Mouse (Mus musculus): ENCODE data around the gene Vezf1. TPM values are rescaled to one million over a fixed set of nuclear protein-coding genes. Genes with fewer than 3 reads are reported as not detected.
A peak's percentile ranks its signal among the peaks of the same experiment; 100 is the strongest.

Gene Vezf1
- total RNA-seq, 2 experiments from 2014 or later = 22.0 to 22.7 TPM

DNA sequence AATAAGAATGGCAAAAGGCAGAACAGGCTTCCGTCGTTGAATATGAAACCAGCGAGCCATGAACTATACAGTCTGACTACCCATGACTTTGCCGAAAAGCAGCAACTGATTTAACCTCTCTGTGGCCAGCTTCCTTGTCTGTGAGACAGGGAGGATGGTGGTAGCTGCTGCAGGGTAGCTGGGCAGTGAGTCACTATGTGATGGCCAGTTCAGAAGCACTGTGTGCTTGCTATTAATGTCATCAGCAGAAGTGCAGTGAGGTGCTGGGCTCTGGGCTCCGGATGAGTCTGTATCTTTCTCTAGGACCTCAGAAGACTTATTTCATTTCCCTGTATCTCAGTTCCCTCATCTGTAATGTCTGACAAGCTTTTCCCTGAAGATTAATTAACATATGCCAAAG, 22.2 kb downstream of the Vezf1 start:
- no peak for TF ChIP-seq CTCF (conservative IDR thresholded peaks at IDR 0.05)
- no peak overlapping the region for H3K4me3 ChIP-seq
- no peak overlapping the region for H3K27ac ChIP-seq
- DNase-seq (ENCODE audit: low spot score in 2 of 2) = no peak

DNA sequence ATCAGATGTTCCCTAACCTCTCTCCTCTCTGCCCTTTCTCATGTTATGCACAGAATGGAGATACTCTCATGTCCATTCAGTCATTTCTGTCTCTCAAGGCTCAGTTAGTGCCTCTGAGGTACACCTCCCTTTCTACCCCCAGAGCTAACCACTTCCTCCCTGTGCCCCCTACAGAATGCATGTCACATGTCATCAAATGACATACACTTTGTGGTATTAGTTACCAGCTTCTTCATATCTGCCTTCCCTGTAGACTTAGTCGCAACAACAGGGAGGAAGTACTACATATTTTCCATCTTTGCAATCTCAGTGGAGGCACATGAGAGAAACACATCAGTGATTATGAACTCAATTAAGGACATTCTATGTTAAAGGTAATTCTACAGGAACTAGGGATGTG, 23.9 kb downstream of the Vezf1 start:
- Histone ChIP-seq H3K27ac (no peak overlapping the region), H3K4me3 (no peak overlapping the region)
- no peak for DNase-seq (ENCODE audit: low spot score in 2 of 2)
- no peak for TF ChIP-seq CTCF (conservative IDR thresholded peaks at IDR 0.05)

DNA sequence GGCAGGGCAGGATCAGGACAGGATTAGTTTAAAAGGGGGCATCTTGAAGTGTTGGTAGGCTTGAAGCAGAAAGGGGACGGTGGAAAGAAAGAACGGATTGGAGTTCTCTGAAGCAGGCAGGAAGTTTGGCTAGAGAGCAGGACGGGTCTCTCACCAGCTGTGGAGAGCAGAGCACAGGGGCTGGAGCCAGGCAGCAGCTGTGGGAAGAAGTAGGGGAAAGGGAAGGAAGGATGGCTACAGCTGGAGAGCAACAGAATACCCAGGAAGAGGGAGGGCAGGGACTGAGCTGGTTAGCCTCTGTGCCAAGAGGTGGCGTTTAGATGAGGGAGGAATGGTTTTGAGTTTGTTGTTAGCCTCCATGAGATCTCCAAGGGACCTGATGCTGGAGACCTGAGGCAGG, 29.1 kb downstream of the Vezf1 start:
- no peak overlapping the region for H3K4me3 ChIP-seq
- TF ChIP-seq CTCF (conservative IDR thresholded peaks at IDR 0.05) = no peak
- peak overlapping the region; percentile 97; the same call in 1 of the 2 replicates for H3K27ac ChIP-seq
- no peak for DNase-seq (ENCODE audit: low spot score in 2 of 2)

DNA sequence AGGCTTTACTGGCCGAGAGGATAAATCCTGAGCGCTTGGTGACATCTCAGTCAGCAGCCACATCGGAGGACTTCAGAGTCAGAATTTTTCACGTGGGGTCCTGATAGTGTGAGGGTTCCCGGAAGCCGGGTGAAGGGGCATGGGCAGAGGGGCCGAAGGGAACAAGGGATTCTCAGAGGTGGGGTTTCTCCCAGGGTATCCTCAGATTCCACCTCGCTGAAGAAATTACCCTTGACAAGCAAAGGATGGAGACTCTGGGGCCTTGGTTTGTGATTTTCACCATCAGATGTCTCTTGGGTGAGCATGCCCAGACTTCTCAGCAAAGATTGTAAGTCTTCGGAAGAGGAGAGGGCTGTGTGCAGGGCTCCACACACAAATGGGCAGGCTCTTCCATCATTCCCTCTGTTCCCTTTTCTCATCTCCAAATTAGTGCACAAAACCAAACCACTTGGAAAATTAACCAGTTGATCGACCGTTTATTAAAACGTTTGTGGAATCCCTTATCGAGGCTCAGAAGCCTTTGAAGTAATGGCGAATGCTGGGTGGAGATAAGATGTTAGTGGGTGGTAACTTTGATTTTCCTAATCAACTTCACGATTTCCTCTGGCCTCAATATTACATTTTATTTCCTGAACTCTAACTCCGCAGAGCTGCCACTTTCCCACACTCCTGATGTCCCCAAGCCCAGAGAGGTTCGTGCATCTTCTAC, 30.1 kb downstream of the Vezf1 start, which contains the start of gene Cuedc1:
Gene Cuedc1, plus strand, starts transcription at position 38 of the 709 bp plus-strand sequence.
- no peak for DNase-seq (ENCODE audit: low spot score in 2 of 2)
- peak within 1 kb of the TSS; percentile 97 for H3K27ac ChIP-seq
- TF ChIP-seq CTCF (conservative IDR thresholded peaks at IDR 0.05) = no peak
- H3K4me3 ChIP-seq = peak within 1 kb of the TSS; percentile 77

DNA sequence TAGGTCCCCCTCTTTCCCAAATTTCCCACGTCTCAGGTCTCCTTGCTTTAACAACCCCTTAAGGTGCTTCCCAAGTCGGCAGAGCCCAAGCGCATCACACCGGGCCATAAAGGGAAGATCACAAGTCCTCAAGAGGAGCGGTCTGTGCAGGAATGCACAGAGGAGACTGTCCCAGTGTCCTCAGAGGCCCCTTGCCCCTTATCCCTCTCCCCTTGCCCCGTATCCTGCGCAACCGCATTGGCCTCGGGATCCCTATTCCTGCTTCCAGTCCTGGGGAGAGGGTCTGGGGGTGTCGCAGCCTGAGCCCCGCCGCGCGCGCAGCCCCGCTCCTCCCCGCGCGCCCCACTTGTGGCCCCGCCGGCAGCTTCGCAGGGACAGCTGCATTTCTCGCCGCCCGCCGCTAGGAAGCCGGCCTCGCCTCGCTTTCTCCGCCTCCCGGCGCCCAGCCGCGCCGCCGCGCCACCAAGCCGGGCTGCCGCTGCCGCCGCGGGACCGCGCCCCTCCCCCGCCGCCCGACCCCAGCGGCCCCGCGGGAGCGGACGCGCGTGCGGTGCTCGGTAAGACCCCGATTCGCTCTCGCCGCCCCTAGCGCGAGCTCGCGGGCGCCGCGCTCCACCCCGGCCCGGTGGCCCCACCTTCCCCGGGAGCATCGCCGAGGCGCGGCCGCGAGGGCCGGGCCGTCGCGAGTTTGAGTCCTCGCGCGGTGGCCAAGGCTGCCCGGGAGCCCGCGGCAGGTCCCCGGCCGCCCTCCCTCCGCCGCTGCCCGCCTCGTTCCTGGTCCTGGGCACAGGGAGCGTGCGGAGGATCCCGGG, 30.9 kb downstream of the Vezf1 start:
- Histone ChIP-seq H3K4me3 (peak overlapping the region; percentile 77), H3K27ac (peak overlapping the region; percentile 97)
- peak; percentile 66 to 77 for DNase-seq (ENCODE audit: low spot score in 2 of 2)
- TF ChIP-seq CTCF (conservative IDR thresholded peaks at IDR 0.05) = peak; percentile 74

DNA sequence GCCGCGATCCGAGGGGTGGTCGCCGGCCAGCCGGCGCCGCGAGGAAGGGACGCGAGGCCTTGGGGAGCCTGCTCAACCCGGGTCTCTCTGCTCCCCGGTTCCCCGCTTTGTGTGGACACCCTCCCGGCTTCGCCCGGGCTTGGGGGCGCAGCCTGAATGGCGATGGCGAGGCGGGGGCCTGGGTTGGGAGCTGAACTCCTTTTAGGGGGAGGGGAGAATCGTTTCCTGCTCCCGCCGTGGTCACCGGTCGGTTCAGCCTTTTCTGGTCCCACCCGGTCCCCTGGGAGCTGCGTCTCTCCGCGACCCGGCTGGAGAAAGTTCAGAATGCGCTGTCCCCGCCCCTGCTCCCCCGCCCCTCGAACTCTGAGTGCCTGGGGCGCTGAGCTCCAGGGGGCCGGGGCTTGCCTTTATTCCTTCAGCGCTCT, 31.5 kb downstream of the Vezf1 start:
- no peak for TF ChIP-seq CTCF (conservative IDR thresholded peaks at IDR 0.05)
- H3K4me3 ChIP-seq = peak overlapping the region; percentile 77
- H3K27ac ChIP-seq = peak overlapping the region; percentile 97
- DNase-seq (ENCODE audit: low spot score in 2 of 2) = peak in 1 of 2 experiments; percentile 23

DNA sequence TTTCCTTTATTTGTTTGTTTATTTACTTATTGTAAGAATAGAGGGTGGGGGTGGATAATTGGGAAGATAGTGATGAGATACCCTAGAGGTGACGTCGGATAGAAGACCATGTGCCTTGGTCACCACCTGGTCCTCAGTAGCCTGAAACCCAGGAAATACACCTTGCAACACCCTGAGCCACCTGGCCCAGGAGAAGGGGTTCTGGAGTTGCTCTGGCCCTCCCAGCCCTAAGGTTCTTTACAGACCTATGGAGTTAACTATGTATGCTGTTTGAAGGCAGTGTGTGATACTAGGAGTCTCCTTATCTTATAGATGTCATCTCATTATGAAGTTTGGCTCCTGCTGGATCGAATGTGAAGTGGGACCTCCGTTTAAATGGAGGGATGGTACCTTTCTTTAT, 32.1 kb downstream of the Vezf1 start:
- DNase-seq (ENCODE audit: low spot score in 2 of 2) = no peak
- peak overlapping the region; percentile 77 for H3K4me3 ChIP-seq
- no peak for TF ChIP-seq CTCF (conservative IDR thresholded peaks at IDR 0.05)
- H3K27ac ChIP-seq = peak overlapping the region; percentile 97

DNA sequence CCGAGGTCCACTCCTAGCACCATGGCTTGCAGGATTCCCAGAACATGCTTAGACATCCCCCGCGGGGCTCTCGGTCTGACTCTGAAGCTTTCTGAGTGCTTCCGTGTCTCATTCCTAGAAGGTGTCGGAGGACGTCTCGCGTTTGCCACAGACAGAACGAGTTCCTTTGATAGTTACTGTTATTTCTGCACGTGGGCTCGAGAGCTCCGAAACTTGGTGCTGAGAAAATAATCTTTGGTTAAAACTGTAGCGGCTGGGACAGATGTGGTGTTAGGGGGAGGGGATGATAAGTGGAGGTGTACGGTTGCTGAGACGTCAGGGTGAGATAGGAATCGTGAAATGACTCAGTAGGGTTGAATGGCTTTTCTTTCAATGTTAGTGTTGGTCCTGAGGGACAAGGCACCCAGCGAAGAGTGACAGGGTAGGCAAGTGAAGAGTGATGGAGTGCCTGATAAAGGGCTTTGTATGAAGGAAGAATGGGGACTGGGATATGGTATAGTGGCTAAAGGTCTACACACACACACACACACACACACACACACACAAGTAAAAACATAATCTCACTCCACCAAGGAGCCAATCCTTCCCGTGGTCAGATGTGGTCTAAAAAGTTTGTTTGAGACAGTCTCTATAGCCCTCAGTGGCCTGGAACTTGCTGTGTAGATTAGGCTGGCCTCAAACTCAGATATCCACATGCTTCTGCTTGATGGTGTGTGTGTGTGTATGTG, 35.3 kb downstream of the Vezf1 start:
- Histone ChIP-seq H3K4me3 (no peak overlapping the region), H3K27ac (no peak overlapping the region)
- no peak for TF ChIP-seq CTCF (conservative IDR thresholded peaks at IDR 0.05)
- no peak for DNase-seq (ENCODE audit: low spot score in 2 of 2)

DNA sequence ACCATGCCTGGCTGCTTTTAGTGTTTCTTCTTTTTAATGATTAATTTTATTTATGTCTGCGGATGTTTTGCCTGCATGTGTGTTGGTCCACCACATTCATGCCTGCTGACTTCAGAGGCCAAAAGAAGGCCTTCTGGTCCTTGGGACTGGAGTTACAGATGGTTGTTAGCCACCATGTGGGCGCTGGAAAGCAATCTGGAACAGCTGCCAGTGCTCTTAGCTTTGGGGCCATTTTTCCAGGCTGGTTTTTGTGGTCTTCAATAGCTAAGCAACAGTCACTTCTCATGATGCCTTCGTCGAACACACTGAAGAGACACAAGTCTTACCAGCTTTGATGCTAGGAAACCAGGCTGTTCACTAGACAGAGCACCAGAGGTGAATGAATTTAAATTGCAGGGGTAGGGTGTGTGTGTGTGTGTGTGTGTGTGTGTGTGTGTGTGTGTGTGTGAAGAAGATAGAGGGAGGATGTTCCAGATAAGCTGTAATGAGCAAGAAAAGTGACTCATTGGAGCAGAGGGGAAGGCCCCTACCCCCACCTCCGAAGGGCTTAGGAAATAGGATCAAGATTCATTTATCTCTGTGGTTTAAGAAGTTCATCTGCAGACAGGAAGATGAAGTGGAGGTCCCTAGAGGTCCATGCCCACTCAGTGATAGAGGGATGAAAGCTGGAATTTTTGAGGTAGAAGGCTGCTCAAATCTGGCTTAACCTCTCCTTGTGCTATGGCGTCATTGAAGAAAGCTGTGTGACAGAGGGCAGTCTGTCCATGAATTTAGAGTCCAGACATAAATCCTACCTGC, 37.6 kb downstream of the Vezf1 start:
- DNase-seq (ENCODE audit: low spot score in 2 of 2) = no peak
- no peak overlapping the region; the same call in 1 of the 2 replicates for H3K27ac ChIP-seq
- no peak overlapping the region for H3K4me3 ChIP-seq
- TF ChIP-seq CTCF (conservative IDR thresholded peaks at IDR 0.05) = no peak

DNA sequence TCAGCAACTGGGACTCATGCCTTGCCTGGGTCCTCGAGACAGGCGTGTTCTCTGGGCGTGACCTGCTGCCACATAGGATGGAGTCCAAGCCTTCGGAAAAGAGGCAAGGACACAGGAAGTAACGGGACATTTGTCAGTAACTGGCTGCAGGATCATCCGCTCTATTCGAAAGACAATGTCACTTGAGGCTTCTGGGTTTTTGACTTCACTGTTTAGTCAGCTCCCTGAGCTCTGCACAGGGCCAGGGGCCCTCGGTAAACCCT, 38.1 kb downstream of the Vezf1 start:
- Histone ChIP-seq H3K27ac (peak overlapping the region; percentile 28; the same call in 1 of the 2 replicates), H3K4me3 (no peak overlapping the region)
- DNase-seq (ENCODE audit: low spot score in 2 of 2) = no peak
- TF ChIP-seq CTCF (conservative IDR thresholded peaks at IDR 0.05) = no peak

DNA sequence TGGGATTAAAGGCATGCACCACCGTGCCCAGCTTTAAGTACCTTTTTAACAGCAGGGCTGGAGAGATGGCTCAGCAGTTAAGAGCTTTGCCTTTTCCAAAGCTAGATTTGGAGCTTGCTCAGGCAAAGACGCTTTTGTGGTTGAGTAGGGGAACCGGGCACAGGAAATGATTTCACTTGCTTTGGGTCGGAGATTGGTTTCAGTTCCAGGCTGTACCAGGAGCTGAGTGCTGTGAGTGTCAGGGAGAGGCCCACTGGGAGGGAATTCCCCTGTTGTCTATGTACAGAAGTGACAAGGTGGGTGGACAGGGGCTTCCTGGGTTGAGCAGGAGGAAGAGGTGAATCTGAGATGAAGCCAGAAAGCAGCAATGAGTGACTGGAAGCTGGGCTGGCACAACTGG, 39.3 kb downstream of the Vezf1 start:
- no peak for DNase-seq (ENCODE audit: low spot score in 2 of 2)
- Histone ChIP-seq H3K4me3 (no peak overlapping the region), H3K27ac (peak overlapping the region; percentile 64; the same call in 1 of the 2 replicates)
- no peak for TF ChIP-seq CTCF (conservative IDR thresholded peaks at IDR 0.05)

DNA sequence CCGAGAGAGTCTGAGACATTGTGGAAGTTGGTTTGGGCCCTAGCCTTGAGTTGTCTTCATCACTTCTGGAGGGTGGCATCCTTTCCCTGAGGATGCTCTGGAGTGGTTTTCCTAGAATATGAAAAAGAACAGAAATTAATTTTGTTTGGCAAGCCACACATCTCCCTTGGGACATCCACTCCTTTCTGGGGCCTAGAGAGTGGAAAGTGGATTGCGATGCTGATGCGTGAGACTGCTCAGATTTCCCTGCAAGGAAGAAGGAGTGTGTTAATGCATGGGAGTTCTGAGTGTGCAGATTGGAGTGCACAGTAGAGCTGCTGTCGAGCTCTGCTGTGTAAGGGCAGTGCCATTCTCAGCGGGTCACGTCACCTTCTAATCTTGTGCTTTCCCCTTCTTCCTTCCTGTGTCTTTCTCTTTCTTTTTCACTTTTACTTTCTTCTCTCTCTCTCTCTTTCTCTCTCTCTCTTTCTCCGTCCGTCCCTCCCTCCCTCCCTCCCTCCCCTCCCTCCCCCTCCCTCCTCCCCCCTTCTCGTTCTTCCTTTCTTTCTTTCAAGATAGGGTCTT, 42.0 kb downstream of the Vezf1 start:
- no peak overlapping the region for H3K4me3 ChIP-seq
- DNase-seq (ENCODE audit: low spot score in 2 of 2) = no peak
- TF ChIP-seq CTCF (conservative IDR thresholded peaks at IDR 0.05) = no peak
- no peak overlapping the region for H3K27ac ChIP-seq
